Mouse (Mus musculus): ENCODE data around the gene Plekhh2. TPM values are rescaled to one million over a fixed set of nuclear protein-coding genes. Genes with fewer than 3 reads are reported as not detected.

Gene Plekhh2
- polyA plus RNA-seq, 1 experiment: 0.66 TPM

- H3K4me3 ChIP-seq (ENCODE audit: control insufficient read depth, insufficient read depth, low read length): no peak overlapping the region
- no peak overlapping the region for H3K27ac ChIP-seq (ENCODE audit: control insufficient read depth, insufficient read depth, low read length)
- H3K36me3 ChIP-seq (ENCODE audit: control insufficient read depth, insufficient read depth, low read length): no peaks in the 10 kb centered on the region
- DNase-seq: no peak
- H3K4me1 ChIP-seq (replicated peaks; ENCODE audit: control insufficient read depth, insufficient read depth, low read length): no peaks in the 10 kb centered on the region
- no peaks in the 10 kb centered on the region for H3K27me3 ChIP-seq (ENCODE audit: control insufficient read depth, insufficient read depth, low read length)
- TF ChIP-seq POLR2A (IDR thresholded peaks at IDR 0.05; ENCODE audit: control insufficient read depth, extremely low read depth, insufficient read depth, low read length, poor library complexity) (no peak), CTCF (IDR thresholded peaks at IDR 0.05; ENCODE audit: borderline replicate concordance, control insufficient read depth, extremely low read depth, insufficient read depth, low read length, poor library complexity) (no peak)
- 95% methylated on average over 5 of the region's 5 CpGs for WGBS
Measured at GRCm38 (mm10) chr17:84573940-84574339, 62.2 kb downstream of the Plekhh2 start.

- WGBS: 95% methylated on average over 5 of the region's 5 CpGs
- Histone ChIP-seq H3K4me3 (ENCODE audit: control insufficient read depth, insufficient read depth, low read length) (no peak overlapping the region), H3K4me1 (replicated peaks; ENCODE audit: control insufficient read depth, insufficient read depth, low read length) (no peaks in the 10 kb centered on the region), H3K27ac (ENCODE audit: control insufficient read depth, insufficient read depth, low read length) (no peak overlapping the region), H3K27me3 (ENCODE audit: control insufficient read depth, insufficient read depth, low read length) (no peaks in the 10 kb centered on the region), H3K36me3 (ENCODE audit: control insufficient read depth, insufficient read depth, low read length) (no peaks in the 10 kb centered on the region)
- TF ChIP-seq CTCF (IDR thresholded peaks at IDR 0.05; ENCODE audit: borderline replicate concordance, control insufficient read depth, extremely low read depth, insufficient read depth, low read length, poor library complexity): no peak
- no peak for TF ChIP-seq POLR2A (IDR thresholded peaks at IDR 0.05; ENCODE audit: control insufficient read depth, extremely low read depth, insufficient read depth, low read length, poor library complexity)
- DNase-seq: no peak
Measured at GRCm38 (mm10) chr17:84575108-84575507, 63.4 kb downstream of the Plekhh2 start.

- no peaks in the 10 kb centered on the region for H3K4me1 ChIP-seq (replicated peaks; ENCODE audit: control insufficient read depth, insufficient read depth, low read length)
- H3K36me3 ChIP-seq (ENCODE audit: control insufficient read depth, insufficient read depth, low read length): no peaks in the 10 kb centered on the region
- 81% methylated on average over 16 of the region's 16 CpGs for WGBS
Measured at GRCm38 (mm10) chr17:84576621-84577293, 65.1 kb downstream of the Plekhh2 start.

GRCm38 (mm10) chr17:84579249-84579648 lies 67.6 kb downstream of the Plekhh2 start:
- DNase-seq: no peak
- TF ChIP-seq CTCF (IDR thresholded peaks at IDR 0.05; ENCODE audit: borderline replicate concordance, control insufficient read depth, extremely low read depth, insufficient read depth, low read length, poor library complexity): no peak
- TF ChIP-seq POLR2A (IDR thresholded peaks at IDR 0.05; ENCODE audit: control insufficient read depth, extremely low read depth, insufficient read depth, low read length, poor library complexity): no peak
- 48% methylated on average over 8 of the region's 8 CpGs for WGBS
- no peaks in the 10 kb centered on the region for H3K4me1 ChIP-seq (replicated peaks; ENCODE audit: control insufficient read depth, insufficient read depth, low read length)
- no peaks in the 10 kb centered on the region for H3K27me3 ChIP-seq (ENCODE audit: control insufficient read depth, insufficient read depth, low read length)
- H3K27ac ChIP-seq (ENCODE audit: control insufficient read depth, insufficient read depth, low read length): no peak overlapping the region
- H3K36me3 ChIP-seq (ENCODE audit: control insufficient read depth, insufficient read depth, low read length): no peaks in the 10 kb centered on the region
- no peak overlapping the region for H3K4me3 ChIP-seq (ENCODE audit: control insufficient read depth, insufficient read depth, low read length)

More at GRCm38 (mm10) chr17:84576621-84577293, 65.1 kb downstream of the Plekhh2 start:
- Histone ChIP-seq H3K4me3 (ENCODE audit: control insufficient read depth, insufficient read depth, low read length) (no peak overlapping the region), H3K27me3 (ENCODE audit: control insufficient read depth, insufficient read depth, low read length) (no peaks in the 10 kb centered on the region), H3K27ac (ENCODE audit: control insufficient read depth, insufficient read depth, low read length) (no peak overlapping the region)
- TF ChIP-seq POLR2A (IDR thresholded peaks at IDR 0.05; ENCODE audit: control insufficient read depth, extremely low read depth, insufficient read depth, low read length, poor library complexity) (no peak), CTCF (IDR thresholded peaks at IDR 0.05; ENCODE audit: borderline replicate concordance, control insufficient read depth, extremely low read depth, insufficient read depth, low read length, poor library complexity) (no peak)
- DNase-seq: no peak

GRCm38 (mm10) chr17:84579817-84580216 lies 68.1 kb downstream of the Plekhh2 start:
- Histone ChIP-seq H3K27ac (ENCODE audit: control insufficient read depth, insufficient read depth, low read length) (no peak overlapping the region), H3K36me3 (ENCODE audit: control insufficient read depth, insufficient read depth, low read length) (no peaks in the 10 kb centered on the region), H3K4me1 (replicated peaks; ENCODE audit: control insufficient read depth, insufficient read depth, low read length) (no peaks in the 10 kb centered on the region), H3K4me3 (ENCODE audit: control insufficient read depth, insufficient read depth, low read length) (no peak overlapping the region), H3K27me3 (ENCODE audit: control insufficient read depth, insufficient read depth, low read length) (no peaks in the 10 kb centered on the region)
- 94% methylated on average over 10 of the region's 10 CpGs for WGBS
- DNase-seq: no peak
- no peak for TF ChIP-seq POLR2A (IDR thresholded peaks at IDR 0.05; ENCODE audit: control insufficient read depth, extremely low read depth, insufficient read depth, low read length, poor library complexity)
- no peak for TF ChIP-seq CTCF (IDR thresholded peaks at IDR 0.05; ENCODE audit: borderline replicate concordance, control insufficient read depth, extremely low read depth, insufficient read depth, low read length, poor library complexity)

- H3K27ac ChIP-seq (ENCODE audit: control insufficient read depth, insufficient read depth, low read length): no peak overlapping the region
- no peaks in the 10 kb centered on the region for H3K36me3 ChIP-seq (ENCODE audit: control insufficient read depth, insufficient read depth, low read length)
- WGBS: 85% methylated on average over 8 of the region's 8 CpGs
- no peaks in the 10 kb centered on the region for H3K4me1 ChIP-seq (replicated peaks; ENCODE audit: control insufficient read depth, insufficient read depth, low read length)
- DNase-seq: no peak
- TF ChIP-seq CTCF (IDR thresholded peaks at IDR 0.05; ENCODE audit: borderline replicate concordance, control insufficient read depth, extremely low read depth, insufficient read depth, low read length, poor library complexity) (no peak), POLR2A (IDR thresholded peaks at IDR 0.05; ENCODE audit: control insufficient read depth, extremely low read depth, insufficient read depth, low read length, poor library complexity) (no peak)
- no peak overlapping the region for H3K4me3 ChIP-seq (ENCODE audit: control insufficient read depth, insufficient read depth, low read length)
- H3K27me3 ChIP-seq (ENCODE audit: control insufficient read depth, insufficient read depth, low read length): no peaks in the 10 kb centered on the region
Measured at GRCm38 (mm10) chr17:84580821-84581220, 69.1 kb downstream of the Plekhh2 start.

Data from thymus, adult 2 months (tissue).